Mouse (Mus musculus): ENCODE measurements around the gene Olfr763.
"Not testable (repeated sequence)": the region's sequence is repeated elsewhere in the genome, so short reads cannot be mapped to it uniquely, and the experiment has no call there.

Gene Olfr763

DNA sequence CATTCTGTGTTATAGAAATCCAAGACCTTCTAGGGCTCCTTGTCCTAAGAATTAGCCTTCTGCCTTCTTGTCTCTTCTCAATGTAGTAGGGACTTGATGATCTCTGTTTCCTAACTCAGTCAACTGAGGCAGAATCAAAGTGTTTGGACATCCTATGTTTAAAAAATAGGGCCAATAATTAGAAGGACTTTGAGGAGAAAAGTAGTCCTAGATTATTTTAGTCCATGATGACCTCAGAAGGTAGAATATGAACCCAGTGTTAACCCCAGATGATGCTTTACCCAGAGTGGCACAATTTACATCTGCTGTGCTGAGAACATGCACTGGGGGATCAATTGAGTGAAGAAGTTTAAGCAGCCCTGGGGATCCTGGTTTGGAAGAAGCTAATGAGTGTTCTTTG, 39.3 kb downstream of the Olfr763 start, which contains the start of gene Olfr765:
Gene Olfr765 (minus strand): TSS at position 101 of the 400 bp plus-strand sequence.
- not testable (repeated sequence) for DNase-seq
